Mouse (Mus musculus) neural tube, embryonic 11.5 days (tissue): ENCODE measurements around the gene Rpl34. TPM values are rescaled to one million over a fixed set of nuclear protein-coding genes. Genes with fewer than 3 reads are reported as not detected.
A peak's percentile ranks its signal among the peaks of the same experiment; 100 is the strongest.

Experiments
- ATAC-seq: fragments of 200-750 bp; cut with Nextera tagmentation; 2 replicates; pipeline ENCODE4 v1.8.0; 2017; ENCODE audit warnings: moderate number of reproducible peaks, mild to moderate bottlenecking, moderate TSS enrichment, moderate library complexity; ENCODE audit not compliant: insufficient read depth, low FRiP score, low TSS enrichment
- DNase-seq: peaks from one replicate; pipeline ENCODE4 v3.0.0-alpha.2; 2015; ENCODE audit warnings: low spot score
- H3K27ac ChIP-seq: fragments of 300-500 bp; sonication (generic); 2 replicates; pipeline ENCODE4 v1.5.1; 2014; ENCODE audit warnings: low read depth, mild to moderate bottlenecking, low read length
- H3K27me3 ChIP-seq: fragments of 300-500 bp; sonication (generic); 2 replicates; pipeline ENCODE4 v1.6.1; 2014; ENCODE audit warnings: mild to moderate bottlenecking, low read length, mixed read lengths; ENCODE audit not compliant: control insufficient read depth, insufficient read depth
- H3K36me3 ChIP-seq: fragments of 300-500 bp; sonication (generic); 2 replicates; pipeline ENCODE4 v1.6.1; 2014; ENCODE audit warnings: mild to moderate bottlenecking, low read length, moderate library complexity, mixed read lengths; ENCODE audit not compliant: control insufficient read depth, insufficient read depth
- H3K4me1 ChIP-seq: fragments of 300-500 bp; sonication (generic); 2 replicates; pipeline ENCODE4 v1.6.1; 2014; ENCODE audit warnings: low read length, mixed read lengths; ENCODE audit not compliant: control insufficient read depth, insufficient read depth
- H3K4me2 ChIP-seq: fragments of 300-500 bp; sonication (generic); 2 replicates; pipeline ENCODE4 v1.6.1; 2014; ENCODE audit warnings: low read depth, mild to moderate bottlenecking, moderate library complexity
- H3K4me3 ChIP-seq: fragments of 300-500 bp; sonication (generic); 2 replicates; pipeline ENCODE4 v1.5.1; 2014; ENCODE audit warnings: low read depth, low read length
- H3K9ac ChIP-seq: fragments of 300-500 bp; sonication (generic); 2 replicates; pipeline ENCODE4 v1.6.1; 2014; ENCODE audit warnings: mild to moderate bottlenecking, low read length
- H3K9me3 ChIP-seq: fragments of 300-500 bp; sonication (generic); 2 replicates; pipeline ENCODE4 v1.6.1; 2016; ENCODE audit warnings: low read length; ENCODE audit not compliant: control insufficient read depth
- WGBS: fragments of 180-500 bp; shearing (Covaris S2); extraction: QIAGEN DNeasy Blood & Tissue Kit; methylation state at CpG from one replicate; pipeline ENCODE4 v1.1.7; 2014; 5-methylcytosine and 5-hydroxymethylcytosine counted together
- polyA plus RNA-seq: library from polyadenylated mRNA; unstranded; fragments of >200 nt; fragmentation: Nextera tagmentation; extraction: Ambion mirVana; gene quantifications from 2 replicates; pipeline ENCODE4 v1.2.1, GENCODE M21; 2014

Gene Rpl34
- polyA plus RNA-seq, 1 experiment from 2014 or later = 705 TPM

DNA sequence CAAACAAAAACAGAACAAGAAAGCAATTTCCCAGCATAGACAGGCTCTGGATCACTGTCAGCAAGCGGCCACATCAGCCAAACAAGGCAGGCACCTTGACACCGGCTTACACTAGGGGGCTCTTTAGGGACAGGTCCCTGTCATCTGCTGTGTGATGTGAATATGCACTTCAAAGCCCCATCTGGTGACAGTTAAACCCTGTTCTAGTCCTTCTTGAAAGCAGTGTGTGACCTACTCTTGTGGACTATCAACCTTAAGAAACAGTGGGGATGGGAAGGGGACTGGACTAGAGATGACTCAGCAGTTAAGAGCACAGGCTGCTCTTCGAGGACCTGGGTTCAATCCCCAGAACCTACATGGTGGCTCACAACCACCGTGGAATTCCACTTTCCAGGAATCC lies 32.6 kb downstream of the Rpl34 start:
- Histone ChIP-seq H3K27ac (no peak overlapping the region), H3K36me3 (peaks cover 11% of the 10 kb centered on the region; the same call in 1 of the 2 replicates), H3K27me3 (no peaks in the 10 kb centered on the region), H3K9me3 (no peaks in the 10 kb centered on the region), H3K9ac (no peak overlapping the region), H3K4me2 (no peak overlapping the region), H3K4me1 (no peaks in the 10 kb centered on the region), H3K4me3 (no peak overlapping the region)
- DNase-seq = no peak
- WGBS = 82% methylated on average over 4 of the region's 4 CpGs
- ATAC-seq = no peak

GRCm38 (mm10) chr3:130694705-130695104 lies 35.5 kb downstream of the Rpl34 start:
- no peaks in the 10 kb centered on the region for H3K27me3 ChIP-seq
- no peak overlapping the region for H3K4me3 ChIP-seq
- H3K27ac ChIP-seq = no peak overlapping the region
- 92% methylated on average over 7 of the region's 7 CpGs for WGBS
- H3K36me3 ChIP-seq = peaks cover 9% of the 10 kb centered on the region; the same call in 1 of the 2 replicates
- no peak overlapping the region for H3K4me2 ChIP-seq
- H3K4me1 ChIP-seq = peaks cover 6% of the 10 kb centered on the region; the same call in 1 of the 2 replicates
- H3K9ac ChIP-seq = no peak overlapping the region
- DNase-seq (no peak), ATAC-seq (0 out of 2 replicates have a peak, but pooled peaks have one; percentile 21)
- H3K9me3 ChIP-seq = no peaks in the 10 kb centered on the region

DNA sequence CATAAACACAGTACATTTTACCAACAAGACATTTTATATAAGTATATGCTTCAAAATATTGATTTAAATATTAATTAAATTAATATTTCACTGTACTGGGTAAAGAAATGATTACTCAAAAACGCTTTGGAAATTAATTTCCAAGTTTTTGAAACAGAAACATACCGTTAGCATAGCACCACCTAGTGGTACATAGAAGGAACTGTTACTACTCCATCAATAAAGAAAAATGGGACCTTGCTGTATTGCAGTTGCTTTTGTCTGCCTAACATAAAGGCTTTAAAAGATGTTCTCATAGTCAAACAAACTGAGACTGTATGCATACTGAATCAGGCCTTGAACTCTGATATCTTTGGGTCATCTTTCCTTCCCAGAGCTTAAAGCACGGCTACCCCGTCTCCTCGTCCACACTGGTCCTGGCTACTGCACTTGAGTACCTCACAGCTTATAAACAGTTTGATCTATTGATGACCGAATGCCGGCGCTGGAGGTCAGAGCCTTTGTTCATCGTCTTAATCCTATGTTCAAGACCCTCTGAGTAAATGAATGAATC lies 36.1 kb downstream of the Rpl34 start:
- H3K4me1 ChIP-seq = peaks cover 6% of the 10 kb centered on the region; the same call in 1 of the 2 replicates
- H3K9ac ChIP-seq = no peak overlapping the region
- no peak overlapping the region for H3K27ac ChIP-seq
- 73% methylated on average over 9 of the region's 9 CpGs for WGBS
- no peak overlapping the region for H3K4me2 ChIP-seq
- H3K9me3 ChIP-seq = no peaks in the 10 kb centered on the region
- H3K36me3 ChIP-seq = peaks cover 9% of the 10 kb centered on the region; the same call in 1 of the 2 replicates
- H3K4me3 ChIP-seq = no peak overlapping the region
- H3K27me3 ChIP-seq = no peaks in the 10 kb centered on the region
- ATAC-seq = no peak
- DNase-seq = peak; percentile 20

GRCm38 (mm10) chr3:130691596-130692170 lies 38.5 kb downstream of the Rpl34 start:
- WGBS = 48% methylated on average over 12 of the region's 12 CpGs
- no peaks in the 10 kb centered on the region for H3K27me3 ChIP-seq
- H3K36me3 ChIP-seq = peaks cover 7% of the 10 kb centered on the region; the same call in 1 of the 2 replicates
- H3K27ac ChIP-seq = no peak overlapping the region
- no peaks in the 10 kb centered on the region for H3K9me3 ChIP-seq
- H3K4me3 ChIP-seq = peak overlapping the region; percentile 25
- ATAC-seq = no peak
- peak overlapping the region; percentile 45 for H3K9ac ChIP-seq
- H3K4me2 ChIP-seq = peak overlapping the region; percentile 44
- no peak for DNase-seq
- peaks cover 6% of the 10 kb centered on the region; the same call in 1 of the 2 replicates for H3K4me1 ChIP-seq

DNA sequence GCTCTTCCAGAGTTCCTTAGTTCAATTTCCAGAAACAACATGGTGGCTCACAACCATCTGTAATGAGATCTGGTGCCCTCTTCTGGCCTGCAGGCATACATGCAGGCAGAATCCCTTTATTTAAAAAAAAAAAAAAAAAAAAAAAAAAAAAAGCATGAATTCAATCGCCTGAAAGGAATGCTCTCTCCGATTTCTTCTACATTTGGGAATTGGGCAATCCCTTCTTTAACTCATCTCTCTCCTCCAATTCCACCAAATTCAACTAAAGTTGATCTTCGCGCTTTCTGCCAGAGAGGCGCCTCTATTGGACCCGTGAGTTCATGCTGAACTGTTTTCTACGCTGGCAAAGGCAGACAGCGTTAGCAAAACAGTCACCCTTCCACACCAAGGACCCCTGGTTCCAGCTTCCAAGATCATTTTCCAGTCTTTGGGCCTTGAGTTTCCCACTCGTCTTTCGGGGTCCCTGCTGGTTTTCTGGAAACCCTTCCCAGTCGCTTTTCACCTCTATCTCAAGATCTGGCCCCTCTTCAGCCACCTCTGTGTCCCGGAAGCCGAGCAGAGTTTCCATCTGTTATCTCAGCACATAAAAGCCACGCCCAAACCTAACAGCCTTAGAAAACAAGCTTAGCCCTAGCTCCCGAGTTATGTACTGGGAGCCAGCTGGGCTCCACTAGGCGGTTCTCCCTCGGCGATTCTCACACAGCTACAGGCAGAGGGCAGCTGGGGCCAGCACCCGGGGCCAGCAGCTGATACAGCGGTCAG lies 39.2 kb downstream of the Rpl34 start:
- Histone ChIP-seq H3K27me3 (no peaks in the 10 kb centered on the region), H3K9ac (peak overlapping the region; percentile 45), H3K27ac (no peak overlapping the region), H3K36me3 (peaks cover 7% of the 10 kb centered on the region; the same call in 1 of the 2 replicates), H3K4me3 (peak overlapping the region; percentile 25), H3K4me2 (peak overlapping the region; percentile 44), H3K4me1 (peaks cover 6% of the 10 kb centered on the region; the same call in 1 of the 2 replicates), H3K9me3 (no peaks in the 10 kb centered on the region)
- DNase-seq = peak; percentile 52
- ATAC-seq = 0 out of 2 replicates have a peak, but pooled peaks have one; percentile 24
- WGBS = 14% methylated on average over 20 of the region's 20 CpGs

DNA sequence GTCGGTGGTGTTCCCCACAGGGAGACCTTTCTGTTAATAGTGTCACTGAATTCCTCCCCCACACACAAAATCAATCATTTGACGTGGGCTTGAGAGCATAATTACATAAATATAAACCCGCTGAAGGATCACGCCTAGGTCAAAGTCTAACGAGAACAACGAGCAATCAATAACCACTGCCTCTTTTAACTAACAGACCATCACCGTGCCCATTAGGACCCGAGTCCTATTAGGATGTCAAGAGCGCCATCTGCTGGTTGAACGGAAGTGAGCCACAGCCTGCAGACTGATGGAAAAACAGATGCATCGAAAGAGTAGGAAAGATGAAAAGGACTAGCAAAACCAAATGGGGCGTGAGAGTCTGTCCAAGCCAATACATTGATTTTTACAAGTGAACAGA lies 40.6 kb downstream of the Rpl34 start:
- DNase-seq = peak; percentile 83
- Histone ChIP-seq H3K9ac (no peak overlapping the region), H3K27me3 (no peaks in the 10 kb centered on the region), H3K36me3 (no peaks in the 10 kb centered on the region), H3K4me1 (peaks cover 6% of the 10 kb centered on the region; the same call in 1 of the 2 replicates), H3K4me2 (no peak overlapping the region), H3K9me3 (no peaks in the 10 kb centered on the region), H3K27ac (no peak overlapping the region), H3K4me3 (no peak overlapping the region)
- WGBS = 21% methylated on average over 12 of the region's 12 CpGs
- peak; percentile 42; the same call in 1 of the 2 replicates for ATAC-seq

DNA sequence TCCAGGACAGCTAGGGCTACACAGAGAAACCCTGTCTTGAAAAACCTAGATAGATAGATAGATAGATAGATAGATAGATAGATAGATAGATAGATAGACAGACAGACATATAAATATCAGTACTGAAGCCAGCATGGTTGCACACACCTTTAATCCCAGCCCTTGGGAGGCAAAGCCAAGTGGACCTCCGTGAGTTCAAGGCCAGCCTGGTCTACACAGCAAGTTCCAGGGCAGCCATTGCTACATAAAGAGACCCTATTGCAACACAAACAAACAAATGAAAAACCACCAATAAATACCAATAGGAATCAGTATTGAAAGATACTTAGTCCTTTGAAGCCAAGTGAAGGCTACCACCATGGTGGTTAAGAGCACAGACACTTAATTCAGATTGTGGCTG lies 43.1 kb downstream of the Rpl34 start:
- DNase-seq = no peak
- Histone ChIP-seq H3K9ac (no peak overlapping the region), H3K27ac (no peak overlapping the region), H3K4me2 (no peak overlapping the region), H3K4me1 (peaks cover 6% of the 10 kb centered on the region; the same call in 1 of the 2 replicates), H3K4me3 (no peak overlapping the region), H3K9me3 (no peaks in the 10 kb centered on the region), H3K27me3 (no peaks in the 10 kb centered on the region), H3K36me3 (no peaks in the 10 kb centered on the region)
- ATAC-seq = no peak
- 95% methylated on average over 1 of the region's 1 CpGs for WGBS

DNA sequence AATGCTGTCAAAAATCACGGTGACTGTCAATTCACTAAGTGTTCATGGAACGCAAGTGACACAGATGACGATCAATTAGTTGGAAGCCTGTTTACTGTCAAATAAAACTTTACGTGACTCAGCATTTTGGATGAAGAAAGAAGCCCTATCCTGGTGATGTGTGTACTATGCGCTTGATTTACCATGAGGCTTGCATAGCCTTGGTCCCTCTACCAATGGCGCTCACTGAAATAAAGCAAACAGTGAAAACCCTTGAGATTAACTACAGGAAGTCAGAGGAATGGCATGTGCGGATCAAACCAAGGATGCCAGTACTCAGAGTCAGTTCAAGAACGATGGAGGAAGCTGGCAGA lies 45.2 kb downstream of the Rpl34 start:
- no peak overlapping the region for H3K9ac ChIP-seq
- no peaks in the 10 kb centered on the region for H3K9me3 ChIP-seq
- ATAC-seq = no peak
- no peak overlapping the region for H3K4me2 ChIP-seq
- DNase-seq = no peak
- no peaks in the 10 kb centered on the region for H3K36me3 ChIP-seq
- no peak overlapping the region for H3K4me3 ChIP-seq
- H3K27me3 ChIP-seq = no peaks in the 10 kb centered on the region
- 89% methylated on average over 8 of the region's 8 CpGs for WGBS
- H3K27ac ChIP-seq = no peak overlapping the region
- no peaks in the 10 kb centered on the region for H3K4me1 ChIP-seq
